Mouse (Mus musculus) ES-Bruce4 (cell line): ENCODE data around the gene Arhgef25.

ENCODE experiments used
- CTCF ChIP-seq: IDR thresholded peaks from one replicate; pipeline ENCODE4 v1.8.1; 2011; ENCODE audit warnings: low read depth, low read length
- POLR2A ChIP-seq: IDR thresholded peaks from one replicate; pipeline ENCODE4 v1.8.1; 2011; ENCODE audit warnings: low read length; ENCODE audit not compliant: insufficient read depth

- TF ChIP-seq CTCF (no peak), POLR2A (no peak)
Observed at GRCm38 (mm10) chr10:127214422-127214803, 24.5 kb upstream of the Arhgef25 start.
